Mouse (Mus musculus): ENCODE results near the gene Depdc1b.

DNA sequence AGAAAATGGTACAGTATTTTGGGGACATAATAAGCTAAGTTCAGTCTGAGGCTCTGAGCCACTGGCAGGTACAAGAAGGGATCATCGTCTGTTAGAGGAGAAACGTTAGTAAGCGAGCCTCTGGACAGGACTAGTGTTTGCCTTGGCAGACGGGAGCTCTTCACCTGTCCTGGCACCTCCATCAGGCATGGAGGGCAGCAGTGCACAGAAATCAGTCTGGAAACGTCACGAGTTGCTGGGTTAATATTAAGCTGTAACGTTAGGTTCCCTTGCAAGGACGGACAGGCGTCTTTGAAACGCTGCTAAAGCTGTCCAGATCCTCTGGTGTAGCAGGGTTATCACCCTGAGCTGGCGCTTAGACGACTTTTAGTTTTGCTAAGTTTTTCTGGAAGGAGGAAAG lies 51.4 kb downstream of the Depdc1b start:
- TF ChIP-seq POLR2A (IDR thresholded peaks at IDR 0.05; ENCODE audit: borderline replicate concordance, extremely low read depth, insufficient read depth, insufficient read length, poor library complexity, severe bottlenecking) (no peak), CTCF (IDR thresholded peaks at IDR 0.05; ENCODE audit: borderline replicate concordance, extremely low read depth, insufficient read depth, insufficient read length) (no peak)
